Mouse (Mus musculus) liver, embryonic 14.5 days (tissue): ENCODE data around the gene Rpusd4.

Experiments used
- CTCF ChIP-seq: IDR thresholded peaks from 2 replicates; pipeline ENCODE4 v1.5.1; 2016; ENCODE audit warnings: antibody characterized with exemption, low read depth, control low read depth
- EP300 ChIP-seq: IDR thresholded peaks from 2 replicates; pipeline ENCODE4 v1.6.1; 2016; ENCODE audit warnings: antibody characterized with exemption, low read depth

GRCm38 (mm10) chr9:35235996-35236395, 31.7 kb upstream of the Rpusd4 start:
- TF ChIP-seq CTCF (no peak), EP300 (no peak)
